Mouse (Mus musculus) MEL (cell line): ENCODE results near the gene Figla. TPM values are rescaled to one million over a fixed set of nuclear protein-coding genes. Genes with fewer than 3 reads are reported as not detected.

Experiments
- DNase-seq: peaks from one replicate; pipeline ENCODE4 v3.0.0; 2011; ENCODE audit warnings: low read depth, low spot score
- H3K27ac ChIP-seq: 2 replicates; pipeline ENCODE4 v1.5.1; 2012; ENCODE audit warnings: low read depth, mild to moderate bottlenecking, control low read depth, low read length, moderate library complexity; ENCODE audit not compliant: control insufficient read depth
- H3K27me3 ChIP-seq, 2 experiments: fragments of 150-350 bp in 1 of 2; sonication (generic) in 1 of 2; 2 replicates each; pipeline ENCODE4 v1.6.1; 2012; ENCODE audit warnings: low read length in 2 of 2, mild to moderate bottlenecking in 2 of 2, improper control_type of control experiment in 1 of 2, moderate library complexity in 1 of 2; ENCODE audit not compliant: insufficient read depth in 2 of 2, control insufficient read depth in 1 of 2
- H3K36me3 ChIP-seq, 2 experiments: 2 replicates each; pipeline ENCODE4 v1.6.1; 2012 to 2014; ENCODE audit warnings: low read length in 2 of 2, improper control_type of control experiment in 1 of 2, inconsistent platforms in 1 of 2, mild to moderate bottlenecking in 1 of 2; ENCODE audit not compliant: insufficient read depth in 2 of 2, control insufficient read depth in 1 of 2
- H3K4me1 ChIP-seq, 2 experiments: fragments of 150-350 bp in 1 of 2; sonication (generic) in 1 of 2; 2 replicates each; pipeline ENCODE4 v1.6.1; 2012; ENCODE audit warnings: low read length in 2 of 2, improper control_type of control experiment in 1 of 2, mild to moderate bottlenecking in 1 of 2; ENCODE audit not compliant: insufficient read depth in 2 of 2, control insufficient read depth in 1 of 2
- H3K4me3 ChIP-seq, 2 experiments: fragments of 150-350 bp in 1 of 2; sonication (generic) in 1 of 2; 2 replicates each; pipeline ENCODE4 v1.5.1; 2012; ENCODE audit warnings: low read depth in 2 of 2, low read length in 2 of 2, mild to moderate bottlenecking in 2 of 2, moderate library complexity in 2 of 2, control low read depth in 1 of 2, improper control_type of control experiment in 1 of 2; ENCODE audit not compliant: control insufficient read depth in 1 of 2, insufficient read depth in 1 of 2
- H3K79me2 ChIP-seq: 2 replicates; pipeline ENCODE4 v1.6.1; 2012; ENCODE audit warnings: mild to moderate bottlenecking, low read length, moderate library complexity; ENCODE audit not compliant: control insufficient read depth, poor library complexity, insufficient read depth
- H3K9ac ChIP-seq: 2 replicates; pipeline ENCODE4 v1.6.1; 2012; ENCODE audit warnings: low read depth, mild to moderate bottlenecking, control low read depth, low read length, moderate library complexity; ENCODE audit not compliant: control insufficient read depth, poor library complexity, severe bottlenecking
- H3K9me3 ChIP-seq: fragments of 150-350 bp; sonication (generic); replicated peaks from 2 replicates; pipeline ENCODE4 v1.6.1; 2012; ENCODE audit warnings: mild to moderate bottlenecking, low read length, improper control_type of control experiment, moderate library complexity; ENCODE audit not compliant: insufficient read depth
- CHD2 ChIP-seq: IDR thresholded peaks from 2 replicates; pipeline ENCODE4 v1.6.1; 2011; ENCODE audit warnings: low read length, improper control_type of control experiment
- CTCF ChIP-seq, 3 experiments: IDR thresholded peaks in 2 of 3; conservative IDR thresholded peaks in 1 of 3; 2 replicates each; pipeline ENCODE4 v1.5.1; 2011 to 2012; ENCODE audit warnings: low read length in 3 of 3, low read depth in 2 of 3, mild to moderate bottlenecking in 2 of 3, improper control_type of control experiment in 1 of 3, inconsistent platforms in 1 of 3, mixed read lengths in 1 of 3, moderate library complexity in 1 of 3; ENCODE audit not compliant: control insufficient read depth in 1 of 3, insufficient read depth in 1 of 3, poor library complexity in 1 of 3, severe bottlenecking in 1 of 3
- HCFC1 ChIP-seq: IDR thresholded peaks from 2 replicates; pipeline ENCODE4 v1.6.1; 2012; ENCODE audit warnings: low read depth, mild to moderate bottlenecking, inconsistent platforms, low read length, improper control_type of control experiment, moderate library complexity
- MAX ChIP-seq: IDR thresholded peaks from 2 replicates; pipeline ENCODE4 v1.6.1; 2011; ENCODE audit warnings: low read length, improper control_type of control experiment
- MAZ ChIP-seq: IDR thresholded peaks from 2 replicates; pipeline ENCODE4 v1.6.1; 2012; ENCODE audit warnings: low read depth, mild to moderate bottlenecking, inconsistent platforms, low read length, improper control_type of control experiment
- MYC ChIP-seq: IDR thresholded peaks from 2 replicates; pipeline ENCODE4 v1.6.1; 2011; ENCODE audit warnings: low read depth, mild to moderate bottlenecking, low read length, improper control_type of control experiment, moderate library complexity
- NRF1 ChIP-seq: IDR thresholded peaks from 2 replicates; pipeline ENCODE4 v1.6.1; 2014; ENCODE audit warnings: low read depth, mild to moderate bottlenecking, inconsistent platforms, low read length, improper control_type of control experiment, moderate library complexity; ENCODE audit not compliant: poor library complexity, insufficient read depth, severe bottlenecking
- RAD21 ChIP-seq: IDR thresholded peaks from 2 replicates; pipeline ENCODE4 v1.6.1; 2011; ENCODE audit warnings: mild to moderate bottlenecking, low read depth, low read length, improper control_type of control experiment
- SIN3A ChIP-seq: IDR thresholded peaks from 2 replicates; pipeline ENCODE4 v1.6.1; 2012; ENCODE audit warnings: low read length, improper control_type of control experiment, inconsistent platforms
- SMC3 ChIP-seq: IDR thresholded peaks from 2 replicates; pipeline ENCODE4 v1.6.1; 2011; ENCODE audit warnings: low read depth, low read length, improper control_type of control experiment
- ZC3H11A ChIP-seq: IDR thresholded peaks from 2 replicates; pipeline ENCODE4 v1.6.1; 2012; ENCODE audit warnings: low read depth, mild to moderate bottlenecking, inconsistent platforms, low read length, improper control_type of control experiment
- ZKSCAN1 ChIP-seq: IDR thresholded peaks from 2 replicates; pipeline ENCODE4 v1.6.1; 2012; ENCODE audit warnings: low read depth, mild to moderate bottlenecking, inconsistent platforms, low read length, improper control_type of control experiment, moderate library complexity
- polyA plus RNA-seq, 2 experiments: library from polyadenylated mRNA; stranded (reverse) in 1 of 2; unstranded in 1 of 2; fragments of >175 nt in 1 of 2; fragments of >200 nt in 1 of 2; gene quantifications; 2 replicates each; pipeline versions ENCODE4 v1.2.1 to v1.2.4; 2012; ENCODE audit warnings: low replicate concordance in 2 of 2, low read depth in 1 of 2; ENCODE audit not compliant: insufficient read length in 2 of 2, insufficient read depth in 1 of 2, missing spikeins in 1 of 2
- total RNA-seq: library from RNA; depleted of rRNA; stranded (reverse); fragments of 300-350 nt; gene quantifications from 2 replicates; pipeline ENCODE4 v1.2.3, GENCODE M21; 2012

Figla gene
- total and polyA plus RNA-seq, 3 experiments: not detected

DNA sequence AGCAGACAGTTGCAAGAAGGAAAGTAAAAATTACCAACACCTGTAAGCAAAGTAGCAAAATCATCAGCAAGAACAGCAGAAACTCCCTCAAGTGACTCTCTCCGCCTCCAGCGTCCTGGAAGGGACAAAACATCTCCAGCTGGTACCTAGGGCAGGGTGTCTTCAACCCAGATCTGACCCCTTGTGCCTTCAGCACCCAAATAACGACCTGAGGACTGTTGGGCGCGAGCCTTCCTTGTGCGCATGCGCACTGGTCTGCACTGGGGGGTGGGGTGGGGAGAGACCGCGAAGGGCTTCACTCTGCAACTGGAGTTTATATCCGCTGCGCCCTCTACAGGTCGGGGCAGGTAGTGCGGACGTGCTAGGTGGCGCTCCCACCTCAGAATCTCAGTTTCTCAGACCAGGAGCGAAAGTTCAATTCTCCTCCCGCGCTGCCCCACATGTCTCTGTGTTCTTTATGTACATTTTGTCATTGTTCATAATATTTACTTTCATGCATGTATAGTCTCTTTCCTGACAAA, 12.5 kb upstream of the Figla start:
- H3K9me3 ChIP-seq: no peaks in the 10 kb centered on the region
- H3K36me3 ChIP-seq: no peaks in the 10 kb centered on the region
- no peak overlapping the region for H3K9ac ChIP-seq
- no peak overlapping the region for H3K4me3 ChIP-seq
- TF ChIP-seq ZC3H11A (no peak), ZKSCAN1 (no peak), MAX (no peak), CTCF (IDR thresholded peaks at IDR 0.05 in 2 of 3, conservative IDR thresholded peaks at IDR 0.05 in 1 of 3; ENCODE audit: control insufficient read depth in 1 of 3, insufficient read depth in 1 of 3, low read depth in 2 of 3, low read length in 3 of 3, poor library complexity in 1 of 3, severe bottlenecking in 1 of 3) (peak; percentile 53 to 64 (median 64); a peak in 5 of 6 replicates)
- H3K4me1 ChIP-seq: no peaks in the 10 kb centered on the region
- H3K27me3 ChIP-seq: no peaks in the 10 kb centered on the region
- DNase-seq: peak; percentile 13
- no peaks in the 10 kb centered on the region for H3K79me2 ChIP-seq
- H3K27ac ChIP-seq: no peak overlapping the region

DNA sequence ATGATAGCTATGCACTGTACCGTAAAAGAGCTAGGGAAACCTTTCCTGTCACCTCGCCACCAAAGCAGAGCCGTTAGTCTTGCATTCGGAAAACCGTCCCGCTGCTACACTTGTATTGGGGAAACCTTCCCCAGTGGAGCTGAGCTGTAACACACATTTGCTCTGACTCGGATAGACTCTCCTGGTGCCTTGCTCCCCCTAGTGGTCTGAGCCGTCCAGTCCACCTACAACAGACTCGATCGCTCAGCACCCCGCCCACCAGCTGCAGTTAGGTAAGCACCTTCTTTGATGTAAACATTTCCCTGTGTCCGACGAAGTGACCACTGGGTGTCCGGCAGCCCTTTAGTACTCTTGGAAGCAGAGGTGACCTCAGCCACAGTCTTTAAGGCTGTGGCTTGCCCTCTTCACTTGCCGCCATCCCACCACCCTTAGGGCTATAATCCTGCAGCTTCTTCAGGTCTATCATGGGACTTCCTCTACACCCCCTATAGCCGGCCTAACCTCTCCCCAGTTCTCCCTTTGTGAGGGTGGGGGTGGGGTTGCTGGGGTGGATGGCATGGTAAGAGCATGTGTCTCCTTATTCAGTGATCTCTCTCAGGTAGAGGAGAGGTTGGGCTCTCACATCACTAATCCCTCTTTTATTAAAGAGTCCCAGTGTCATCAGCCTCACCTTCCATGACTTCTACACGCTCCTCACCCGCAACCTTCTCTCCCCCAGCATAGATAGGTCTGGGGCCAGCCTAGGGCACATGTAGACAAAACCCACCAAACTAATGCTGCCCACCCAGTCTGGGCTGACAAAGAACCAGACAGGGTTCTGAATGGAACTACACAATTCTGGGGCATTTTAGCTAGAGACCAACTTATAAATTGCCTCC, 11.5 kb upstream of the Figla start:
- H3K27me3 ChIP-seq: no peaks in the 10 kb centered on the region
- TF ChIP-seq CHD2 (no peak), MAZ (no peak), SIN3A (peak; percentile 49; the same call in 1 of the 2 replicates), RAD21 (peak; percentile 95), SMC3 (peak; percentile 98), CTCF (IDR thresholded peaks at IDR 0.05 in 2 of 3, conservative IDR thresholded peaks at IDR 0.05 in 1 of 3; ENCODE audit: control insufficient read depth in 1 of 3, insufficient read depth in 1 of 3, low read depth in 2 of 3, low read length in 3 of 3, poor library complexity in 1 of 3, severe bottlenecking in 1 of 3) (peak; percentile 91 to 98 (median 97)), NRF1 (no peak), MYC (0 out of 2 replicates have a peak, but pooled peaks have one; percentile 17), HCFC1 (0 out of 2 replicates have a peak, but pooled peaks have one; percentile 12), ZC3H11A (peak; percentile 93)
- TF ChIP-seq, all 39 proteins: peak for 7
- Histone ChIP-seq H3K9me3 (no peaks in the 10 kb centered on the region), H3K4me3 (peak overlapping the region; percentile 25 to 42; a peak in 3 of 4 replicates), H3K36me3 (no peaks in the 10 kb centered on the region), H3K9ac (peak overlapping the region; percentile 18), H3K4me1 (no peaks in the 10 kb centered on the region), H3K79me2 (no peaks in the 10 kb centered on the region), H3K27ac (no peak overlapping the region)
- peak; percentile 89 for DNase-seq
